Mouse (Mus musculus) G1E (cell line): ENCODE data around the gene Abhd14b.

ENCODE experiments used
- CTCF ChIP-seq: IDR thresholded peaks from 2 replicates; pipeline ENCODE4 v1.5.1; 2012; ENCODE audit warnings: low read depth, low read length, inconsistent platforms, mixed read lengths
- GATA1 ChIP-seq: IDR thresholded peaks from 2 replicates; pipeline ENCODE4 v1.6.1; 2012; ENCODE audit warnings: borderline replicate concordance, low read length, inconsistent platforms, mixed read lengths
- GATA2 ChIP-seq: IDR thresholded peaks from 2 replicates; pipeline ENCODE4 v1.6.1; 2012; ENCODE audit warnings: low read depth, low read length, inconsistent platforms, borderline replicate concordance
- POLR2AphosphoS5 ChIP-seq: IDR thresholded peaks from 2 replicates; pipeline ENCODE4 v1.6.1; 2012; ENCODE audit warnings: low read depth, low read length, inconsistent platforms; ENCODE audit not compliant: insufficient replicate concordance
- TAL1 ChIP-seq: conservative IDR thresholded peaks from 2 replicates; pipeline ENCODE4 v1.6.1; 2012; ENCODE audit warnings: low read depth, low read length, inconsistent platforms, mixed read lengths

GRCm38 (mm10) chr9:106417841-106418625 is 29.2 kb upstream of the Abhd14b start:
- TF ChIP-seq TAL1 (no peak), CTCF (no peak), GATA1 (no peak), POLR2AphosphoS5 (no peak), GATA2 (no peak)
